Mouse (Mus musculus) induced T-regulatory cell, adult 2 months (primary cell): Measurements from ENCODE around the gene Snx29.
A peak's percentile ranks its signal among the peaks of the same experiment; 100 is the strongest.
"Not testable (repeated sequence)": the region's sequence is repeated elsewhere in the genome, so short reads cannot be mapped to it uniquely, and the experiment has no call there.

Source experiments
- DNase-seq: peaks from one replicate; pipeline ENCODE4 v3.0.0-alpha.2; 2012; ENCODE audit warnings: low read depth

Snx29 gene

GRCm38 (mm10) chr16:11322409-11323323, at the start of gene Snx29:
Gene Snx29 (plus strand): TSS chr16:11322908.
- peak; percentile 98 for DNase-seq

- no peak for DNase-seq
Measured at GRCm38 (mm10) chr16:11276888-11277287, 45.8 kb upstream of the Snx29 start.

GRCm38 (mm10) chr16:11278778-11279177, 43.9 kb upstream of the Snx29 start:
- DNase-seq, result no peak

- no peak for DNase-seq
Measured at GRCm38 (mm10) chr16:11282655-11283232, 40.0 kb upstream of the Snx29 start.

GRCm38 (mm10) chr16:11284881-11285280, 37.8 kb upstream of the Snx29 start:
- peak; percentile 49 for DNase-seq

GRCm38 (mm10) chr16:11285949-11286348, 36.8 kb upstream of the Snx29 start:
- peak; percentile 50 for DNase-seq

GRCm38 (mm10) chr16:11288873-11289272, 33.8 kb upstream of the Snx29 start:
- not testable (repeated sequence) for DNase-seq

- DNase-seq, result not testable (repeated sequence)
Measured at GRCm38 (mm10) chr16:11295583-11295982, 27.1 kb upstream of the Snx29 start.

GRCm38 (mm10) chr16:11297700-11298099, 25.0 kb upstream of the Snx29 start:
- peak; percentile 49 for DNase-seq

GRCm38 (mm10) chr16:11303741-11304140, 19.0 kb upstream of the Snx29 start:
- DNase-seq, result no peak

GRCm38 (mm10) chr16:11305531-11305930, 17.2 kb upstream of the Snx29 start:
- no peak for DNase-seq

GRCm38 (mm10) chr16:11313512-11313911, 9.2 kb upstream of the Snx29 start, which contains the start of gene Tnfrsf17:
Gene Tnfrsf17 (plus strand): TSS chr16:11313812.
- DNase-seq, result no peak

GRCm38 (mm10) chr16:11315786-11316320, 6.9 kb upstream of the Snx29 start:
- DNase-seq, result no peak

GRCm38 (mm10) chr16:11316748-11317147, 6.0 kb upstream of the Snx29 start:
- DNase-seq, result no peak

- DNase-seq, result no peak
Measured at GRCm38 (mm10) chr16:11317324-11317723, 5.4 kb upstream of the Snx29 start.

GRCm38 (mm10) chr16:11323324-11324051, 780 bp downstream of the Snx29 start:
- peak; percentile 52 for DNase-seq

GRCm38 (mm10) chr16:11330081-11330800, 7.5 kb downstream of the Snx29 start:
- no peak for DNase-seq

GRCm38 (mm10) chr16:11331030-11331429, 8.3 kb downstream of the Snx29 start:
- no peak for DNase-seq

GRCm38 (mm10) chr16:11343292-11343815, 20.6 kb downstream of the Snx29 start:
- no peak for DNase-seq

GRCm38 (mm10) chr16:11351903-11352302, 29.2 kb downstream of the Snx29 start:
- DNase-seq, result no peak

GRCm38 (mm10) chr16:11359173-11359572, 36.5 kb downstream of the Snx29 start:
- DNase-seq, result no peak
